Mouse (Mus musculus): Measurements from ENCODE around the gene Hspb7. TPM values are rescaled to one million over a fixed set of nuclear protein-coding genes. Genes with fewer than 3 reads are reported as not detected.

The Hspb7 gene
- total and polyA plus RNA-seq, 2 experiments: 0.02 to 0.09 TPM

DNA sequence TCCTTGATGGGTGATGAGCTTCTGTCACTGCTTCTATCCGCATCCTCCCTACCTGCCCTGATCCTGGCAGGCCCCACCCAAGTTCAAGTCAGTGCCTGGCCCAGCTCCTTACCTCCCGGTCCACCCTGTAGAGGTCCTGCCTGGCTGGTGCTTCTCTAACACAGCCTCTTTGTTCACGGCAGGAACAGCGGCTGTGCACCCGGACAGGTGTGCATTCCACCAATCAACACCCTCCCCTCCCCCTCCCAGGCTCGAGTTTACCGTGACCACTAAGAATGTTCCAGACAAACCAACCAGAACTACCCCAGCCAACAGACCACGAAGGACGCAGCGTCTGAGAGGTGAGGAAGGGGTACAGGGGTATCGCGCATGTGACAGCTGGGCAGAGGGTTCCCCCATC lies 22.0 kb upstream of the Hspb7 start, which contains the start of gene Clcnka:
Gene Clcnka (minus strand): TSS at position 180 of the 400 bp plus-strand sequence.
- Histone ChIP-seq H3K27me3 (ENCODE audit: control insufficient read depth, insufficient read depth, low read length) (no peaks in the 10 kb centered on the region), H3K27ac (replicated peaks; ENCODE audit: insufficient read depth, low read depth, low read length) (no peak within 1 kb of the TSS), H3K9ac (ENCODE audit: low read depth, low read length) (no peak within 1 kb of the TSS), H3K4me3 (ENCODE audit: insufficient read depth, low read depth, low read length) (no peak within 1 kb of the TSS), H3K4me1 (ENCODE audit: control insufficient read depth, insufficient read depth, low read length) (no peaks in the 10 kb centered on the region), H3K36me3 (ENCODE audit: control insufficient read depth, insufficient read depth, low read length) (no peaks in the 10 kb centered on the region), H3K79me2 (ENCODE audit: control insufficient read depth, insufficient read depth, low read length) (no peaks in the 10 kb centered on the region)
- TF ChIP-seq CTCF (IDR thresholded peaks at IDR 0.05; ENCODE audit: low read depth, low read length) (no peak), POLR2A (IDR thresholded peaks at IDR 0.05; ENCODE audit: extremely low read depth, insufficient read depth, low read length) (no peak)
- WGBS: 64% methylated on average over 12 of the region's 12 CpGs
- no peak for DNase-seq (ENCODE audit: extremely low read depth, low read depth, low spot score)

DNA sequence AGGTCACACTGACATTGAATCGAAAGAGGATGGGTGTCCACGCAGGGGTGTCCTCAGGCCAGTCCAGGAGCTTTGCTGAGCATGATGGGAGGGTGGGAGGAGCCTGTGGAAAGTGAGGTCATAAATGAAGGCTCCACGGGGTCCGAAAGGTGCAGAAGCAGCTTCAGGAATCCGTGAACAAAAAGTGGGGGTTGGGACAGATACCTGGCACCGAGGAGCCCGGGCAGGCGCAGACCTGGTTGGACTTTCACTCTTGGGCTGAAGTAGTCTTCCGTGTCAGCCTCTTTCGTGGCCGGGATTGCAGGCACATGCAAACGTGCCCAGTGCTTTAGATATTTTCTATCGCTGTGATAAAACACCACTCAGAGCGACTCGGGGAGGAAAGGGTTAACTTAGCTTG lies 20.4 kb upstream of the Hspb7 start:
- H3K79me2 ChIP-seq (ENCODE audit: control insufficient read depth, insufficient read depth, low read length): no peaks in the 10 kb centered on the region
- H3K36me3 ChIP-seq (ENCODE audit: control insufficient read depth, insufficient read depth, low read length): no peaks in the 10 kb centered on the region
- H3K4me3 ChIP-seq (ENCODE audit: insufficient read depth, low read depth, low read length): no peak overlapping the region
- no peaks in the 10 kb centered on the region; the same call in 1 of the 2 replicates for H3K4me1 ChIP-seq (ENCODE audit: control insufficient read depth, insufficient read depth, low read length)
- no peak for TF ChIP-seq POLR2A (IDR thresholded peaks at IDR 0.05; ENCODE audit: extremely low read depth, insufficient read depth, low read length)
- no peak for TF ChIP-seq CTCF (IDR thresholded peaks at IDR 0.05; ENCODE audit: low read depth, low read length)
- 83% methylated on average over 15 of the region's 15 CpGs for WGBS
- H3K27ac ChIP-seq (replicated peaks; ENCODE audit: insufficient read depth, low read depth, low read length): no peak overlapping the region
- no peaks in the 10 kb centered on the region for H3K27me3 ChIP-seq (ENCODE audit: control insufficient read depth, insufficient read depth, low read length)
- no peak overlapping the region for H3K9ac ChIP-seq (ENCODE audit: low read depth, low read length)
- DNase-seq (ENCODE audit: extremely low read depth, low read depth, low spot score): no peak

GRCm38 (mm10) chr4:141404518-141405313 lies 15.9 kb upstream of the Hspb7 start:
- peak; percentile 40 for DNase-seq (ENCODE audit: extremely low read depth, low read depth, low spot score)
- TF ChIP-seq CTCF (IDR thresholded peaks at IDR 0.05; ENCODE audit: low read depth, low read length): peak; percentile 93
- TF ChIP-seq POLR2A (IDR thresholded peaks at IDR 0.05; ENCODE audit: extremely low read depth, insufficient read depth, low read length): no peak
- Histone ChIP-seq H3K79me2 (ENCODE audit: control insufficient read depth, insufficient read depth, low read length) (no peaks in the 10 kb centered on the region), H3K9ac (ENCODE audit: low read depth, low read length) (no peak overlapping the region), H3K36me3 (ENCODE audit: control insufficient read depth, insufficient read depth, low read length) (no peaks in the 10 kb centered on the region), H3K4me1 (ENCODE audit: control insufficient read depth, insufficient read depth, low read length) (no peaks in the 10 kb centered on the region; the same call in 1 of the 2 replicates), H3K4me3 (ENCODE audit: insufficient read depth, low read depth, low read length) (no peak overlapping the region), H3K27me3 (ENCODE audit: control insufficient read depth, insufficient read depth, low read length) (no peaks in the 10 kb centered on the region; the same call in 1 of the 2 replicates), H3K27ac (replicated peaks; ENCODE audit: insufficient read depth, low read depth, low read length) (no peak overlapping the region)
- 15% methylated on average over 15 of the region's 15 CpGs for WGBS

- Histone ChIP-seq H3K4me1 (ENCODE audit: control insufficient read depth, insufficient read depth, low read length) (no peaks in the 10 kb centered on the region; the same call in 1 of the 2 replicates), H3K4me3 (ENCODE audit: insufficient read depth, low read depth, low read length) (no peak overlapping the region), H3K79me2 (ENCODE audit: control insufficient read depth, insufficient read depth, low read length) (no peaks in the 10 kb centered on the region), H3K27ac (replicated peaks; ENCODE audit: insufficient read depth, low read depth, low read length) (no peak overlapping the region), H3K36me3 (ENCODE audit: control insufficient read depth, insufficient read depth, low read length) (no peaks in the 10 kb centered on the region), H3K9ac (ENCODE audit: low read depth, low read length) (no peak overlapping the region), H3K27me3 (ENCODE audit: control insufficient read depth, insufficient read depth, low read length) (no peaks in the 10 kb centered on the region; the same call in 1 of the 2 replicates)
- DNase-seq (ENCODE audit: extremely low read depth, low read depth, low spot score): no peak
- 81% methylated on average over 3 of the region's 3 CpGs for WGBS
- TF ChIP-seq CTCF (IDR thresholded peaks at IDR 0.05; ENCODE audit: low read depth, low read length): no peak
- TF ChIP-seq POLR2A (IDR thresholded peaks at IDR 0.05; ENCODE audit: extremely low read depth, insufficient read depth, low read length): no peak
These were observed 15.3 kb upstream of the Hspb7 start for GRCm38 (mm10) chr4:141405314-141405622.

DNA sequence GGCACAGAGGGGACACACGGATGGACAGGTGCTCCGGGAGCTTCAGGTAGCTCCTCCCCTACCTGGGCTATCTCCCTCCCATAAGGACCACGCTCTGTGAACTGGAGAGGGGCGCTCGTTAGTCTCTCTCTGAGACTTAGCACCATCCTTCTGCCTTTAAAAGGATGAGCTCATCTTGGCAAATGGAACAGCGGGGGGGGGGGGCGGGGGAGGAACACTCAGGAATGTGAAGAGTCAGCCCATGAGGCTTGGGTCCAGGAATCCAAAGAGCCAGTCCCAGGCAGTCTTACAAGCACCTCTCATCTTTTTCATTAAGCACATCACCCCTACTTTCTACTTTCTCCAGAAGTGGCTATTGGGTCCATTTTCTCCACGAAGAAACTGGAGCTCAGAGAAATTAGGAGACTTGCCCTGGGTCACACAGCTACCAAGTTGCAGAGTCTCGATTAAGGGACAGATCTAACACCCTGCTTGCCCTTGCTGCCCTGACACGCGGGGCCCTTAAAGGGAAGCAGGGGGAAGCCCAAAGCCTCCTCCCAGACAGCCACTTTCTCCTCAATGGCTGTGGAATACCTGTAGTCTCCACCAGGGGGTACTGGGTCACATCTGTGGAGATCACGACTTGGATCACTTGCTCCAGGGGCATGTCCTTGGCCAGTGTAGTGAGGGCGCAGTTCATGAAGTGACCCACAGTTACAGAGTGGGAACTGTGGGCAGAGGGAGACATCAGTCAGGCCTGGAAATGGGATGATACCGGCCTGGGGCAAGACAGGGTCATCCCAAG lies 13.9 kb upstream of the Hspb7 start:
- no peak overlapping the region for H3K4me3 ChIP-seq (ENCODE audit: insufficient read depth, low read depth, low read length)
- no peak overlapping the region for H3K27ac ChIP-seq (replicated peaks; ENCODE audit: insufficient read depth, low read depth, low read length)
- no peak overlapping the region for H3K9ac ChIP-seq (ENCODE audit: low read depth, low read length)
- WGBS: 39% methylated on average over 14 of the region's 14 CpGs
- H3K4me1 ChIP-seq (ENCODE audit: control insufficient read depth, insufficient read depth, low read length): no peaks in the 10 kb centered on the region; the same call in 1 of the 2 replicates
- H3K36me3 ChIP-seq (ENCODE audit: control insufficient read depth, insufficient read depth, low read length): no peaks in the 10 kb centered on the region
- no peaks in the 10 kb centered on the region for H3K79me2 ChIP-seq (ENCODE audit: control insufficient read depth, insufficient read depth, low read length)
- H3K27me3 ChIP-seq (ENCODE audit: control insufficient read depth, insufficient read depth, low read length): no peaks in the 10 kb centered on the region; the same call in 1 of the 2 replicates
- peak; percentile 25 for DNase-seq (ENCODE audit: extremely low read depth, low read depth, low spot score)
- TF ChIP-seq CTCF (IDR thresholded peaks at IDR 0.05; ENCODE audit: low read depth, low read length) (peak; percentile 51), POLR2A (IDR thresholded peaks at IDR 0.05; ENCODE audit: extremely low read depth, insufficient read depth, low read length) (no peak)
